ENCODE assay signal across 8 mouse cellular contexts in the genomic region with DNA sequence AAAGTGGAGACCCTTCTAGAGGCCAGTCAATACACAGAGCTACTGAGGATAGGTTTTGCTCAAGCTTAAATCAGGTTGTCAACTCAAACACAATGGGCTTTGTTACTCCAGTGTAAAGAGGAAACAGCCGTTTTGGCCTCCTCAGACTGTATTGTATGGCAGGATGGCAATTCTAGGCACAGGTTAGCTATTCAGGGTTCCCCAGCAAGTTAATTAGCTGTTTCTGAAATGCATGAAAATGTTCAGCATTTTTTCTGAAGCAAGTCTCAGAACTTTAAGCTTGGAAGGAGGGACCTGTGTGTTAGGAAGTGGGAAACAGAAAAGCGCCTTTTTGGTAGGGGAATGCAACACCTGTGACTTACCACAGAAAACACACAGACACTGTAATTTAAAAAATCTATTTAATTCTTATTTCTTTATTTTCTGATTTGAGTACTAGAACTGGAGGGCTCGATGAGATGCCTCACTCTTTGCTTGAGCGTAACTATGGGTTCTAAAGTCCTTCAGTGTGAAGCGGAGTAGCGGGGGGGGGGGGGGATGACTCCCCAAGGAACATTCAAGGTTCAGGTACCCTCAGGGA. TPM values are rescaled to one million over a fixed set of nuclear protein-coding genes. Genes with fewer than 3 reads are reported as not detected.
A peak's percentile ranks its signal among the peaks of the same experiment; 100 is the strongest.
DNase-seq lines count a peak whose midpoint lies in the region; ATAC-seq and TF ChIP-seq lines count a peak whose summit lies in the region.
"Had no signal": no experiment of that assay in that cellular context is flagged by ENCODE, and none has a peak within 500 bp of the region (broad histone marks: within the 10 kb centered on the region; RNA-seq: fewer than 3 reads in every experiment).

No protein-coding gene starts in this region.

- peak overlapping the region; percentile 96 for H3K4me2 ChIP-seq in liver, embryonic 13.5 days

- 5% methylated on average over 6 of the region's 6 CpGs for WGBS in embryonic facial prominence, embryonic 10.5 days
- 34% methylated on average over 6 of the region's 6 CpGs for WGBS in liver, embryonic 13.5 days (ENCODE audit: insufficient replicate concordance)
- WGBS in small intestine, adult 2 months = 28% methylated on average over 6 of the region's 6 CpGs

- H3K4me1 ChIP-seq in embryonic facial prominence, embryonic 10.5 days = peaks cover 19% of the 10 kb centered on the region
- peaks cover 16% of the 10 kb centered on the region for H3K4me1 ChIP-seq in liver, embryonic 13.5 days (replicated peaks)
- H3K4me1 ChIP-seq in small intestine, adult 2 months (ENCODE audit: control insufficient read depth, insufficient read depth, insufficient read length, low read length) = no peaks in the 10 kb centered on the region

- H3K27me3 ChIP-seq in embryonic facial prominence, embryonic 10.5 days (replicated peaks; ENCODE audit: low read depth, poor library complexity, severe bottlenecking) = no peaks in the 10 kb centered on the region
- H3K27me3 ChIP-seq in liver, embryonic 13.5 days = peaks cover 15% of the 10 kb centered on the region
- H3K27me3 ChIP-seq in small intestine, adult 2 months (ENCODE audit: control insufficient read depth, insufficient read depth, low read length) = no peaks in the 10 kb centered on the region

- TF ChIP-seq CTCF in small intestine, adult 2 months (IDR thresholded peaks at IDR 0.05; ENCODE audit: extremely low read depth, insufficient read length, insufficient replicate concordance, low read depth, low read length) = no peak

- ATAC-seq in liver, embryonic 13.5 days (ENCODE audit: low read depth) = no peak

- H3K4me3 ChIP-seq in embryonic facial prominence, embryonic 10.5 days = peak overlapping the region; percentile 75
- peak overlapping the region; percentile 82 for H3K4me3 ChIP-seq in liver, embryonic 13.5 days (replicated peaks)
- peak overlapping the region; percentile 81; the same call in 1 of the 2 replicates for H3K4me3 ChIP-seq in small intestine, adult 2 months (ENCODE audit: low read depth, low read length)

- no peaks in the 10 kb centered on the region for H3K36me3 ChIP-seq in embryonic facial prominence, embryonic 10.5 days (replicated peaks)
- H3K36me3 ChIP-seq in liver, embryonic 13.5 days = no peaks in the 10 kb centered on the region
- H3K36me3 ChIP-seq in small intestine, adult 2 months (ENCODE audit: control insufficient read depth, insufficient read depth, low read length) = no peaks in the 10 kb centered on the region

- TF ChIP-seq POLR2A in small intestine, adult 2 months (IDR thresholded peaks at IDR 0.05; ENCODE audit: low read depth, low read length) = no peak

- peak overlapping the region; percentile 99 for H3K27ac ChIP-seq in embryonic facial prominence, embryonic 10.5 days (replicated peaks)
- H3K27ac ChIP-seq in liver, embryonic 13.5 days = peak overlapping the region; percentile 89
- H3K27ac ChIP-seq in small intestine, adult 2 months (ENCODE audit: insufficient read depth, low read depth, low read length) = no peak overlapping the region

- peak overlapping the region; percentile 84 for H3K9ac ChIP-seq in liver, embryonic 13.5 days

- H3K9me3 ChIP-seq in embryonic facial prominence, embryonic 10.5 days = no peaks in the 10 kb centered on the region
- H3K9me3 ChIP-seq in liver, embryonic 13.5 days (replicated peaks) = no peaks in the 10 kb centered on the region

- DNase-seq in Muller cell, postnatal 12 days (ENCODE audit: inconsistent ontology term) = peak; percentile 36
- DNase-seq in embryonic facial prominence, embryonic 10.5 days (ENCODE audit: low spot score) = peak; percentile 24
- DNase-seq in heart, postnatal 4 days = peak; percentile 14
- no peak for DNase-seq in liver, embryonic 13.5 days
- DNase-seq in urinary bladder, postnatal 10 days (ENCODE audit: low spot score) = no peak
- no peak for DNase-seq in left cerebral cortex, adult 9 months (ENCODE audit: low spot score in 2 of 2)

RNA-seq across cellular contexts. Expression of a gene that starts 1.3 kb away (rescaled TPM):
- 43.7 and 45.7 TPM in 2 replicates for polyA plus RNA-seq in embryonic facial prominence, embryonic 10.5 days (2016; fragmentation: Nextera tagmentation; extraction: Ambion mirVana)
- total RNA-seq in heart, postnatal 4 days (2021) = 10 to 100 TPM; 21.0 to 24.6 TPM
- polyA plus RNA-seq in liver, embryonic 13.5 days (2015; fragmentation: Nextera tagmentation; extraction: Ambion mirVana) = 1.1 and 1.2 TPM in 2 replicates
- polyA plus RNA-seq in small intestine, adult 2 months (2012; rRNA removed) = 1.8 and 2.7 TPM in 2 replicates

RNA-seq across cellular contexts. Expression of a gene that starts 47.0 kb away (rescaled TPM):
- polyA plus RNA-seq in embryonic facial prominence, embryonic 10.5 days (2016; fragmentation: Nextera tagmentation; extraction: Ambion mirVana) = not detected in 2 replicates
- total RNA-seq in heart, postnatal 4 days (2021) = under 1 TPM in 1 of 2 experiments, not detected in 1; 0.79 TPM
- polyA plus RNA-seq in liver, embryonic 13.5 days (2015; fragmentation: Nextera tagmentation; extraction: Ambion mirVana) = not detected in 2 replicates
- polyA plus RNA-seq in small intestine, adult 2 months (2012; rRNA removed) = not detected in 2 replicates
- polyA plus RNA-seq: gonadal fat pad, adult 2 months had no signal

RNA-seq across cellular contexts. Expression of a gene that starts 47.0 kb away (rescaled TPM):
- not detected in 2 replicates for polyA plus RNA-seq in embryonic facial prominence, embryonic 10.5 days (2016; fragmentation: Nextera tagmentation; extraction: Ambion mirVana)
- not detected for total RNA-seq in heart, postnatal 4 days (2021)
- not detected in 2 replicates for polyA plus RNA-seq in liver, embryonic 13.5 days (2015; fragmentation: Nextera tagmentation; extraction: Ambion mirVana)
- polyA plus RNA-seq in small intestine, adult 2 months (2012; rRNA removed) = not detected in 2 replicates

RNA-seq across cellular contexts. Expression of a gene that starts 52.8 kb away (rescaled TPM):
- polyA plus RNA-seq in embryonic facial prominence, embryonic 10.5 days (2016; fragmentation: Nextera tagmentation; extraction: Ambion mirVana) = 0.11 and 0.24 TPM in 2 replicates
- total RNA-seq in heart, postnatal 4 days (2021) = not detected
- 0.09 TPM in 1 of 2 replicates, not detected in the other for polyA plus RNA-seq in liver, embryonic 13.5 days (2015; fragmentation: Nextera tagmentation; extraction: Ambion mirVana)
- polyA plus RNA-seq in small intestine, adult 2 months (2012; rRNA removed) = 30.5 and 34.8 TPM in 2 replicates

Comparison
In these comparisons a context has a peak if more than half of its experiments do, and no peak if none do; other contexts are left out.
1. DNase-seq: peak in Muller cell, postnatal 12 days (single experiment), embryonic facial prominence, embryonic 10.5 days (single experiment) and heart, postnatal 4 days (single experiment); none in liver, embryonic 13.5 days (single experiment), urinary bladder, postnatal 10 days (single experiment) and left cerebral cortex, adult 9 months (0 of 2).
2. RNA of a gene that starts 1.3 kb away (polyA plus RNA-seq): 43.7 to 45.7 TPM in embryonic facial prominence, embryonic 10.5 days; 1.8 to 2.7 TPM in small intestine, adult 2 months and 1.1 to 1.2 TPM in liver, embryonic 13.5 days; every median in the first group is over 10 times any median in the second.
3. Peak in every context shown above with its lines, with median percentiles within 50 percentile points of each other: H3K4me3 ChIP-seq.